Comparison of ENCODE assay signal across 22 mouse cellular contexts in genomic region chr15:17069772-17070171, GRCm38 (mm10).
DNase-seq lines count a peak whose midpoint lies in the region; ATAC-seq and TF ChIP-seq lines count a peak whose summit lies in the region.
"Had no signal": no experiment of that assay in that cellular context is flagged by ENCODE, and none has a peak within 500 bp of the region (broad histone marks: within the 10 kb centered on the region; RNA-seq: fewer than 3 reads in every experiment).

No protein-coding gene starts in this region.

- WGBS in forebrain, postnatal 0 days = 62% methylated on average over 4 of the region's 4 CpGs
- 86% methylated on average over 4 of the region's 4 CpGs for WGBS in forebrain, embryonic 10.5 days
- 66% methylated on average over 4 of the region's 4 CpGs for WGBS in kidney, postnatal 0 days
- WGBS in kidney, embryonic 15.5 days = 76% methylated on average over 4 of the region's 4 CpGs

- TF ChIP-seq CTCF in forebrain, postnatal 0 days (IDR thresholded peaks at IDR 0.05; ENCODE audit: low read depth) = peak; percentile 50
- TF ChIP-seq CTCF in kidney, postnatal 0 days (IDR thresholded peaks at IDR 0.05; ENCODE audit: low read depth) = peak; percentile 26; the same call in 1 of the 2 replicates

- no peak overlapping the region for H3K27ac ChIP-seq in forebrain, postnatal 0 days (ENCODE audit: low read depth, low read length)
- H3K27ac ChIP-seq in forebrain, embryonic 10.5 days = no peak overlapping the region
- no peak overlapping the region for H3K27ac ChIP-seq in kidney, postnatal 0 days
- no peak overlapping the region for H3K27ac ChIP-seq in kidney, embryonic 15.5 days
- H3K27ac ChIP-seq: forebrain, embryonic 13.5 days; limb, embryonic 12.5 days; liver, embryonic 12.5 days; midbrain, embryonic 12.5 days; neural tube, embryonic 12.5 days had no signal

- no peaks in the 10 kb centered on the region for H3K27me3 ChIP-seq in forebrain, postnatal 0 days (ENCODE audit: insufficient read depth, low read length)
- no peaks in the 10 kb centered on the region for H3K27me3 ChIP-seq in forebrain, embryonic 10.5 days (ENCODE audit: poor library complexity, severe bottlenecking)
- no peaks in the 10 kb centered on the region for H3K27me3 ChIP-seq in kidney, postnatal 0 days (ENCODE audit: insufficient read depth, low read length)
- H3K27me3 ChIP-seq in kidney, embryonic 15.5 days = no peaks in the 10 kb centered on the region
- H3K27me3 ChIP-seq: CH12.LX; forebrain, embryonic 13.5 days; limb, embryonic 12.5 days; liver, embryonic 12.5 days; midbrain, embryonic 12.5 days; neural tube, embryonic 12.5 days had no signal

- DNase-seq in forebrain, postnatal 0 days = peak; percentile 41
- no peak for DNase-seq in forebrain, embryonic 10.5 days (ENCODE audit: extremely low spot score, low spot score)
- DNase-seq in kidney, postnatal 0 days (ENCODE audit: low spot score) = no peak
- peak; percentile 48 for DNase-seq in 416B (ENCODE audit: low read depth)
- DNase-seq in brain, adult 2 months (ENCODE audit: low read depth, low spot score) = peak; percentile 26
- no peak for DNase-seq in cerebellum, postnatal 4 days (ENCODE audit: low spot score in 2 of 2)
- DNase-seq in spleen, adult 18-20 months = no peak
- DNase-seq: adrenal gland, postnatal 10 days; cerebellum, adult 9-11 months; gastrocnemius, postnatal 25 days; kidney, adult 18-20 months; kidney, postnatal 10 days; lung, adult 2 months; lung, postnatal 14 days; thymus, postnatal 36 days had no signal

- H3K9me3 ChIP-seq in forebrain, postnatal 0 days (ENCODE audit: low read length) = no peaks in the 10 kb centered on the region
- H3K9me3 ChIP-seq in forebrain, embryonic 10.5 days = no peaks in the 10 kb centered on the region
- H3K9me3 ChIP-seq in kidney, postnatal 0 days (replicated peaks; ENCODE audit: low read length) = no peaks in the 10 kb centered on the region
- no peaks in the 10 kb centered on the region for H3K9me3 ChIP-seq in kidney, embryonic 15.5 days (replicated peaks)
- H3K9me3 ChIP-seq: forebrain, embryonic 13.5 days; limb, embryonic 12.5 days; liver, embryonic 12.5 days; midbrain, embryonic 12.5 days; neural tube, embryonic 12.5 days had no signal

- H3K36me3 ChIP-seq in forebrain, postnatal 0 days (ENCODE audit: insufficient read depth) = no peaks in the 10 kb centered on the region
- H3K36me3 ChIP-seq in forebrain, embryonic 10.5 days (replicated peaks) = no peaks in the 10 kb centered on the region
- H3K36me3 ChIP-seq in kidney, postnatal 0 days (ENCODE audit: insufficient read depth, low read length) = no peaks in the 10 kb centered on the region
- H3K36me3 ChIP-seq in kidney, embryonic 15.5 days = no peaks in the 10 kb centered on the region
- H3K36me3 ChIP-seq: limb, embryonic 12.5 days; liver, embryonic 12.5 days; midbrain, embryonic 12.5 days; neural tube, embryonic 12.5 days had no signal

- no peak overlapping the region for H3K9ac ChIP-seq in forebrain, postnatal 0 days
- H3K9ac ChIP-seq in kidney, postnatal 0 days (ENCODE audit: low read depth, low read length) = no peak overlapping the region
- no peak overlapping the region for H3K9ac ChIP-seq in kidney, embryonic 15.5 days
- H3K9ac ChIP-seq: forebrain, embryonic 13.5 days; limb, embryonic 12.5 days; liver, embryonic 12.5 days; midbrain, embryonic 12.5 days; neural tube, embryonic 12.5 days had no signal

- ATAC-seq in forebrain, postnatal 0 days = peak; percentile 34; the same call in 1 of the 2 replicates
- ATAC-seq in kidney, postnatal 0 days (replicated peaks; ENCODE audit: low FRiP score, low read depth) = no peak
- no peak for ATAC-seq in kidney, embryonic 15.5 days (replicated peaks; ENCODE audit: low FRiP score)
- ATAC-seq: forebrain, embryonic 13.5 days; liver, embryonic 12.5 days had no signal

- H3K4me2 ChIP-seq in forebrain, postnatal 0 days (ENCODE audit: low read depth) = no peak overlapping the region
- no peak overlapping the region for H3K4me2 ChIP-seq in kidney, postnatal 0 days (ENCODE audit: low read length)
- H3K4me2 ChIP-seq in kidney, embryonic 15.5 days = no peak overlapping the region
- H3K4me2 ChIP-seq: forebrain, embryonic 13.5 days; limb, embryonic 12.5 days; liver, embryonic 12.5 days; midbrain, embryonic 12.5 days; neural tube, embryonic 12.5 days had no signal

- H3K4me3 ChIP-seq in forebrain, postnatal 0 days (ENCODE audit: low read depth, low read length) = no peak overlapping the region
- H3K4me3 ChIP-seq in forebrain, embryonic 10.5 days = no peak overlapping the region
- H3K4me3 ChIP-seq in kidney, postnatal 0 days (replicated peaks; ENCODE audit: low read depth, low read length) = no peak overlapping the region
- H3K4me3 ChIP-seq in kidney, embryonic 15.5 days (replicated peaks) = no peak overlapping the region
- H3K4me3 ChIP-seq: forebrain, embryonic 13.5 days; limb, embryonic 12.5 days; liver, embryonic 12.5 days; midbrain, embryonic 12.5 days; neural tube, embryonic 12.5 days had no signal

- no peaks in the 10 kb centered on the region for H3K4me1 ChIP-seq in forebrain, postnatal 0 days (ENCODE audit: insufficient read depth)
- H3K4me1 ChIP-seq in forebrain, embryonic 10.5 days = no peaks in the 10 kb centered on the region
- no peaks in the 10 kb centered on the region for H3K4me1 ChIP-seq in kidney, postnatal 0 days (replicated peaks; ENCODE audit: insufficient read depth, low read length)
- no peaks in the 10 kb centered on the region for H3K4me1 ChIP-seq in kidney, embryonic 15.5 days
- H3K4me1 ChIP-seq: forebrain, embryonic 13.5 days; limb, embryonic 12.5 days; liver, embryonic 12.5 days; midbrain, embryonic 12.5 days; neural tube, embryonic 12.5 days had no signal

Comparison
In these comparisons a context has a peak if more than half of its experiments do, and no peak if none do; other contexts are left out.
1. DNase-seq: peak in forebrain, postnatal 0 days (single experiment), 416B (single experiment) and brain, adult 2 months (single experiment); none in forebrain, embryonic 10.5 days (single experiment), kidney, postnatal 0 days (single experiment), cerebellum, postnatal 4 days (0 of 2) and spleen, adult 18-20 months (0 of 2).